Mouse (Mus musculus) CH12.LX (cell line): ENCODE measurements around the gene Spag4.

Experiments used
- BHLHE40 ChIP-seq: IDR thresholded peaks from 2 replicates; pipeline ENCODE4 v1.6.1; 2011; ENCODE audit warnings: mild to moderate bottlenecking, low read depth, low read length, improper control_type of control experiment
- CTCF ChIP-seq, 2 experiments: IDR thresholded peaks in 1 of 2; conservative IDR thresholded peaks in 1 of 2; 2 replicates each; pipeline ENCODE4 v1.5.1; 2011 to 2012; ENCODE audit warnings: low read depth in 2 of 2, low read length in 2 of 2, improper control_type of control experiment in 1 of 2, inconsistent platforms in 1 of 2, mild to moderate bottlenecking in 1 of 2, moderate library complexity in 1 of 2
- E2F4 ChIP-seq: IDR thresholded peaks from 2 replicates; pipeline ENCODE4 v1.6.1; 2011; ENCODE audit warnings: low read depth, low read length, improper control_type of control experiment; ENCODE audit not compliant: insufficient replicate concordance
- ELF1 ChIP-seq: IDR thresholded peaks from 2 replicates; pipeline ENCODE4 v1.6.1; 2014; ENCODE audit warnings: low read depth, mild to moderate bottlenecking, inconsistent platforms, low read length, improper control_type of control experiment
- GABPA ChIP-seq: IDR thresholded peaks from 2 replicates; pipeline ENCODE4 v1.6.1; 2012; ENCODE audit warnings: low read depth, low read length, improper control_type of control experiment, inconsistent platforms; ENCODE audit not compliant: insufficient replicate concordance
- JUN ChIP-seq: IDR thresholded peaks from 2 replicates; pipeline ENCODE4 v1.6.1; 2011; ENCODE audit warnings: low read depth, mild to moderate bottlenecking, low read length, improper control_type of control experiment, moderate library complexity; ENCODE audit not compliant: insufficient read depth
- JUND ChIP-seq: conservative IDR thresholded peaks from 2 replicates; pipeline ENCODE4 v1.6.1; 2011; ENCODE audit warnings: low read depth, low read length, improper control_type of control experiment
- MAFK ChIP-seq: IDR thresholded peaks from 2 replicates; pipeline ENCODE4 v1.6.1; 2011; ENCODE audit warnings: low read length, improper control_type of control experiment; ENCODE audit not compliant: insufficient replicate concordance
- POLR2A ChIP-seq: IDR thresholded peaks from 2 replicates; pipeline ENCODE4 v1.6.1; 2011; ENCODE audit warnings: low read depth, mild to moderate bottlenecking, improper control_type of control experiment, low read length
- RCOR1 ChIP-seq: conservative IDR thresholded peaks from 2 replicates; pipeline ENCODE4 v1.6.1; 2012; ENCODE audit warnings: low read depth, mild to moderate bottlenecking, inconsistent platforms, low read length, improper control_type of control experiment
- SIN3A ChIP-seq: IDR thresholded peaks from 2 replicates; pipeline ENCODE4 v1.6.1; 2012; ENCODE audit warnings: low read length, improper control_type of control experiment, inconsistent platforms
- SMC3 ChIP-seq: IDR thresholded peaks from 2 replicates; pipeline ENCODE4 v1.6.1; 2011; ENCODE audit warnings: low read depth, low read length, improper control_type of control experiment
- ZC3H11A ChIP-seq: IDR thresholded peaks from 2 replicates; pipeline ENCODE4 v1.6.1; 2012; ENCODE audit warnings: low read depth, mild to moderate bottlenecking, inconsistent platforms, low read length, improper control_type of control experiment

- TF ChIP-seq SMC3, result no peak
- no peak for TF ChIP-seq MAFK
- TF ChIP-seq SIN3A, result no peak
- TF ChIP-seq GABPA, result no peak
- TF ChIP-seq CTCF (conservative IDR thresholded peaks at IDR 0.05 in 1 of 2, IDR thresholded peaks at IDR 0.05 in 1 of 2; ENCODE audit: low read depth in 2 of 2, low read length in 2 of 2), result no peak
- TF ChIP-seq ZC3H11A, result no peak
- no peak for TF ChIP-seq E2F4
- TF ChIP-seq JUND, result no peak
- no peak for TF ChIP-seq RCOR1
- no peak for TF ChIP-seq POLR2A
- TF ChIP-seq JUN, result no peak
- no peak for TF ChIP-seq ELF1
- no peak for TF ChIP-seq BHLHE40
These were observed 19.6 kb downstream of the Spag4 start for GRCm38 (mm10) chr2:156084541-156084940.
